Comparison of ENCODE assay signal across 23 mouse cellular contexts in genomic region chr2:128726626-128727025, GRCm38 (mm10). TPM values are rescaled to one million over a fixed set of nuclear protein-coding genes. Genes with fewer than 3 reads are reported as not detected.
DNase-seq lines count a peak whose midpoint lies in the region; ATAC-seq and TF ChIP-seq lines count a peak whose summit lies in the region.
"Had no signal": no experiment of that assay in that cellular context is flagged by ENCODE, and none has a peak within 500 bp of the region (broad histone marks: within the 10 kb centered on the region; RNA-seq: fewer than 3 reads in every experiment).

No protein-coding gene starts in this region.

- no peak for ATAC-seq in heart, embryonic 12.5 days (ENCODE audit: insufficient number of reproducible peaks, low FRiP score)
- no peak for ATAC-seq in kidney, postnatal 0 days (replicated peaks; ENCODE audit: low FRiP score, low read depth)
- peak; percentile 74 for ATAC-seq in intestine, postnatal 0 days
- ATAC-seq: CD4-positive, CD25-positive, alpha-beta regulatory T cell, adult 4 months; forebrain, embryonic 13.5 days; forebrain, embryonic 16.5 days; hindbrain, postnatal 0 days; inflammation-experienced regulatory T-cells, adult 6 months had no signal

- TF ChIP-seq CTCF in kidney, postnatal 0 days (IDR thresholded peaks at IDR 0.05; ENCODE audit: low read depth) = no peak
- TF ChIP-seq CTCF in intestine, postnatal 0 days (IDR thresholded peaks at IDR 0.05; ENCODE audit: low read depth) = no peak

- peak overlapping the region; percentile 80 for H3K27ac ChIP-seq in heart, embryonic 12.5 days (ENCODE audit: poor library complexity, severe bottlenecking)
- 0 out of 2 replicates have a peak overlapping the region, but pooled peaks have one; percentile 13 for H3K27ac ChIP-seq in kidney, postnatal 0 days
- H3K27ac ChIP-seq in intestine, postnatal 0 days (ENCODE audit: low read depth, low read length) = peak overlapping the region; percentile 84
- H3K27ac ChIP-seq: forebrain, embryonic 10.5 days; forebrain, embryonic 13.5 days; hindbrain, embryonic 14.5 days; hindbrain, postnatal 0 days had no signal

- no peak for DNase-seq in heart, postnatal 4 days
- no peak for DNase-seq in kidney, postnatal 0 days (ENCODE audit: low spot score)
- DNase-seq in kidney, postnatal 25 days = no peak
- no peak for DNase-seq in lung, postnatal 25 days (ENCODE audit: low spot score)
- DNase-seq: adrenal gland, adult 2 months; adrenal gland, postnatal 25 days; cerebellum, adult 11-12 months; cerebellum, adult 8-10 months; cerebellum, postnatal 14 days; gastrocnemius, postnatal 14 days; heart, adult 11 months; heart, postnatal 36 days; kidney, adult 2 months had no signal

- H3K9me3 ChIP-seq in heart, embryonic 12.5 days (replicated peaks) = no peaks in the 10 kb centered on the region
- no peaks in the 10 kb centered on the region for H3K9me3 ChIP-seq in kidney, postnatal 0 days (replicated peaks; ENCODE audit: low read length)
- H3K9me3 ChIP-seq in intestine, postnatal 0 days (ENCODE audit: control insufficient read depth) = no peaks in the 10 kb centered on the region
- H3K9me3 ChIP-seq: forebrain, embryonic 10.5 days; forebrain, embryonic 13.5 days had no signal

- H3K36me3 ChIP-seq in heart, embryonic 12.5 days = peaks cover 7% of the 10 kb centered on the region; the same call in 1 of the 2 replicates
- no peaks in the 10 kb centered on the region for H3K36me3 ChIP-seq in kidney, postnatal 0 days (ENCODE audit: insufficient read depth, low read length)
- H3K36me3 ChIP-seq in intestine, postnatal 0 days (ENCODE audit: control insufficient read depth, insufficient read depth) = peaks cover 19% of the 10 kb centered on the region
- H3K36me3 ChIP-seq: forebrain, embryonic 10.5 days had no signal

- H3K27me3 ChIP-seq in heart, embryonic 12.5 days (replicated peaks) = no peaks in the 10 kb centered on the region
- H3K27me3 ChIP-seq in kidney, postnatal 0 days (ENCODE audit: insufficient read depth, low read length) = no peaks in the 10 kb centered on the region
- H3K27me3 ChIP-seq in intestine, postnatal 0 days (replicated peaks; ENCODE audit: control insufficient read depth, insufficient read depth, low read length) = no peaks in the 10 kb centered on the region
- H3K27me3 ChIP-seq: forebrain, embryonic 13.5 days had no signal

- 69% methylated on average over 7 of the region's 7 CpGs for WGBS in heart, embryonic 12.5 days
- WGBS in kidney, postnatal 0 days = 69% methylated on average over 7 of the region's 7 CpGs
- 42% methylated on average over 7 of the region's 7 CpGs for WGBS in intestine, postnatal 0 days

- H3K9ac ChIP-seq in heart, embryonic 12.5 days = no peak overlapping the region
- no peak overlapping the region for H3K9ac ChIP-seq in kidney, postnatal 0 days (ENCODE audit: low read depth, low read length)
- H3K9ac ChIP-seq in intestine, postnatal 0 days (ENCODE audit: low read depth, low read length) = no peak overlapping the region
- H3K9ac ChIP-seq: forebrain, embryonic 13.5 days; hindbrain, embryonic 14.5 days had no signal

- no peak overlapping the region for H3K4me2 ChIP-seq in heart, embryonic 12.5 days
- H3K4me2 ChIP-seq in kidney, postnatal 0 days (ENCODE audit: low read length) = no peak overlapping the region
- peak overlapping the region; percentile 30 for H3K4me2 ChIP-seq in intestine, postnatal 0 days (replicated peaks; ENCODE audit: low read depth)
- H3K4me2 ChIP-seq: forebrain, embryonic 13.5 days; hindbrain, embryonic 14.5 days had no signal

- H3K4me3 ChIP-seq in heart, embryonic 12.5 days = no peak overlapping the region
- H3K4me3 ChIP-seq in kidney, postnatal 0 days (replicated peaks; ENCODE audit: low read depth, low read length) = no peak overlapping the region
- H3K4me3 ChIP-seq in intestine, postnatal 0 days (ENCODE audit: low read depth, low read length) = no peak overlapping the region
- H3K4me3 ChIP-seq: forebrain, embryonic 10.5 days; forebrain, embryonic 13.5 days had no signal

- H3K4me1 ChIP-seq in heart, embryonic 12.5 days (replicated peaks) = peaks cover 18% of the 10 kb centered on the region
- 0 out of 2 replicates have a peak, but pooled peaks cover 5% of the 10 kb centered on the region for H3K4me1 ChIP-seq in kidney, postnatal 0 days (replicated peaks; ENCODE audit: insufficient read depth, low read length)
- H3K4me1 ChIP-seq in intestine, postnatal 0 days (replicated peaks; ENCODE audit: control insufficient read depth, insufficient read depth, low read length) = peaks cover 12% of the 10 kb centered on the region
- H3K4me1 ChIP-seq: forebrain, embryonic 10.5 days; forebrain, embryonic 13.5 days had no signal

RNA-seq across cellular contexts. Expression of gene Mertk, which starts 27.9 kb away (rescaled TPM):
- 5.0 and 6.0 TPM in 2 replicates for polyA plus RNA-seq in heart, embryonic 12.5 days (2016; fragmentation: Nextera tagmentation; extraction: Ambion mirVana)
- total RNA-seq in heart, postnatal 4 days (2021) = 1 to 10 TPM; 4.1 to 4.4 TPM
- polyA plus RNA-seq in kidney, postnatal 0 days (2015; fragmentation: Nextera tagmentation; extraction: Ambion mirVana) = 8.9 and 9.8 TPM in 2 replicates
- polyA plus RNA-seq in intestine, postnatal 0 days (2015; fragmentation: Nextera tagmentation; extraction: Ambion mirVana) = 16.2 and 16.8 TPM in 2 replicates
- total RNA-seq: MEL had no signal

RNA-seq across cellular contexts. Expression of gene Anapc1, which starts 39.4 kb away (rescaled TPM):
- 58.9 and 63.6 TPM in 2 replicates for polyA plus RNA-seq in heart, embryonic 12.5 days (2016; fragmentation: Nextera tagmentation; extraction: Ambion mirVana)
- total RNA-seq in heart, postnatal 4 days (2021) = 10 to 100 TPM; 77.7 to 82.5 TPM
- polyA plus RNA-seq in kidney, postnatal 0 days (2015; fragmentation: Nextera tagmentation; extraction: Ambion mirVana) = 27.4 and 31.1 TPM in 2 replicates
- 14.0 and 15.6 TPM in 2 replicates for polyA plus RNA-seq in intestine, postnatal 0 days (2015; fragmentation: Nextera tagmentation; extraction: Ambion mirVana)

Comparison
In these comparisons a context has a peak if more than half of its experiments do, and no peak if none do; other contexts are left out.
1. H3K27ac ChIP-seq: peak in every context shown above with its lines; median percentile 84 in intestine, postnatal 0 days; 80 in heart, embryonic 12.5 days; 13 in kidney, postnatal 0 days.